9 mouse cellular contexts compared by ENCODE assay signal in genomic region chr3:145651978-145652321, GRCm38 (mm10). TPM values are rescaled to one million over a fixed set of nuclear protein-coding genes. Genes with fewer than 3 reads are reported as not detected.
DNase-seq lines count a peak whose midpoint lies in the region; ATAC-seq and TF ChIP-seq lines count a peak whose summit lies in the region.
"Had no signal": no experiment of that assay in that cellular context is flagged by ENCODE, and none has a peak within 500 bp of the region (broad histone marks: within the 10 kb centered on the region; RNA-seq: fewer than 3 reads in every experiment).

No protein-coding gene starts in this region.

- peaks cover 48% of the 10 kb centered on the region for H3K4me1 ChIP-seq in kidney, embryonic 16.5 days (ENCODE audit: insufficient read depth, low read length)
- peaks cover 49% of the 10 kb centered on the region for H3K4me1 ChIP-seq in embryonic facial prominence, embryonic 13.5 days
- peaks cover 23% of the 10 kb centered on the region for H3K4me1 ChIP-seq in hindbrain, postnatal 0 days (ENCODE audit: insufficient read depth, low read length)
- peaks cover 24% of the 10 kb centered on the region for H3K4me1 ChIP-seq in neural tube, embryonic 11.5 days (ENCODE audit: control insufficient read depth, insufficient read depth, low read length)

- H3K27ac ChIP-seq in kidney, embryonic 16.5 days (ENCODE audit: low read length): peak overlapping the region; percentile 89
- peak overlapping the region; percentile 93 for H3K27ac ChIP-seq in embryonic facial prominence, embryonic 13.5 days
- no peak overlapping the region for H3K27ac ChIP-seq in hindbrain, postnatal 0 days
- peak overlapping the region; percentile 34; the same call in 1 of the 2 replicates for H3K27ac ChIP-seq in neural tube, embryonic 11.5 days (ENCODE audit: low read depth, low read length)

- ATAC-seq in kidney, embryonic 16.5 days (ENCODE audit: low FRiP score, low TSS enrichment): no peak
- no peak for ATAC-seq in embryonic facial prominence, embryonic 13.5 days (ENCODE audit: insufficient number of reproducible peaks, insufficient read depth, low FRiP score, low TSS enrichment, low read depth)
- ATAC-seq in hindbrain, postnatal 0 days: no peak
- no peak for ATAC-seq in neural tube, embryonic 11.5 days (ENCODE audit: insufficient read depth, low FRiP score, low TSS enrichment)

- H3K27me3 ChIP-seq in kidney, embryonic 16.5 days (ENCODE audit: insufficient read depth, low read length): no peaks in the 10 kb centered on the region
- H3K27me3 ChIP-seq in embryonic facial prominence, embryonic 13.5 days: no peaks in the 10 kb centered on the region
- H3K27me3 ChIP-seq in hindbrain, postnatal 0 days (ENCODE audit: insufficient read depth, low read length): 0 out of 2 replicates have a peak, but pooled peaks cover 6% of the 10 kb centered on the region
- 0 out of 2 replicates have a peak, but pooled peaks cover 5% of the 10 kb centered on the region for H3K27me3 ChIP-seq in neural tube, embryonic 11.5 days (ENCODE audit: control insufficient read depth, insufficient read depth, low read length)

- no peak for TF ChIP-seq CTCF in hindbrain, postnatal 0 days (IDR thresholded peaks at IDR 0.05; ENCODE audit: low read depth)

- 14% methylated on average over 10 of the region's 10 CpGs for WGBS in kidney, embryonic 16.5 days
- WGBS in embryonic facial prominence, embryonic 13.5 days: 2% methylated on average over 10 of the region's 10 CpGs
- WGBS in hindbrain, postnatal 0 days: 16% methylated on average over 10 of the region's 10 CpGs
- WGBS in neural tube, embryonic 11.5 days: 2% methylated on average over 10 of the region's 10 CpGs

- H3K9ac ChIP-seq in kidney, embryonic 16.5 days (replicated peaks; ENCODE audit: low read length): peak overlapping the region; percentile 90
- peak overlapping the region; percentile 81 for H3K9ac ChIP-seq in embryonic facial prominence, embryonic 13.5 days
- H3K9ac ChIP-seq in hindbrain, postnatal 0 days (replicated peaks; ENCODE audit: low read length): no peak overlapping the region
- H3K9ac ChIP-seq in neural tube, embryonic 11.5 days (ENCODE audit: low read length): peak overlapping the region; percentile 18; the same call in 1 of the 2 replicates

- peaks cover 9% of the 10 kb centered on the region; the same call in 1 of the 2 replicates for H3K36me3 ChIP-seq in kidney, embryonic 16.5 days (ENCODE audit: insufficient read depth, low read length)
- peaks cover 15% of the 10 kb centered on the region for H3K36me3 ChIP-seq in embryonic facial prominence, embryonic 13.5 days
- H3K36me3 ChIP-seq in hindbrain, postnatal 0 days (ENCODE audit: insufficient read depth, low read length): no peaks in the 10 kb centered on the region
- no peaks in the 10 kb centered on the region for H3K36me3 ChIP-seq in neural tube, embryonic 11.5 days (ENCODE audit: control insufficient read depth, insufficient read depth, low read length)

- H3K4me2 ChIP-seq in kidney, embryonic 16.5 days (replicated peaks; ENCODE audit: low read depth, low read length): peak overlapping the region; percentile 90
- peak overlapping the region; percentile 86 for H3K4me2 ChIP-seq in embryonic facial prominence, embryonic 13.5 days
- peak overlapping the region; percentile 8; the same call in 1 of the 2 replicates for H3K4me2 ChIP-seq in hindbrain, postnatal 0 days (ENCODE audit: low read depth, low read length)
- peak overlapping the region; percentile 78 for H3K4me2 ChIP-seq in neural tube, embryonic 11.5 days (ENCODE audit: low read depth)

- intact Hi-C loops in left cerebral cortex, postnatal 10 days (cut with DNase I): no loop called here

- H3K4me3 ChIP-seq in kidney, embryonic 16.5 days (ENCODE audit: low read length): peak overlapping the region; percentile 81
- H3K4me3 ChIP-seq in embryonic facial prominence, embryonic 13.5 days: peak overlapping the region; percentile 72
- no peak overlapping the region for H3K4me3 ChIP-seq in hindbrain, postnatal 0 days (ENCODE audit: low read length)
- peak overlapping the region; percentile 13; the same call in 1 of the 2 replicates for H3K4me3 ChIP-seq in neural tube, embryonic 11.5 days (ENCODE audit: low read depth, low read length)

- DNase-seq in kidney, adult 18-20 months: no peak
- no peak for DNase-seq in hindbrain, postnatal 0 days (ENCODE audit: low spot score)
- no peak for DNase-seq in neural tube, embryonic 11.5 days (ENCODE audit: low spot score)
- DNase-seq in left cerebral cortex, postnatal 10 days (ENCODE audit: extremely low spot score in 1 of 2, low spot score in 2 of 2): no peak
- no peak for DNase-seq in frontal cortex, postnatal 14 days (ENCODE audit: low spot score in 2 of 2)
- DNase-seq in adrenal gland, postnatal 10 days: no peak
- DNase-seq: cerebellum, adult 18-20 months had no signal

- H3K9me3 ChIP-seq in kidney, embryonic 16.5 days (ENCODE audit: low read length): no peaks in the 10 kb centered on the region
- no peaks in the 10 kb centered on the region for H3K9me3 ChIP-seq in embryonic facial prominence, embryonic 13.5 days
- no peaks in the 10 kb centered on the region for H3K9me3 ChIP-seq in hindbrain, postnatal 0 days (ENCODE audit: low read length)
- H3K9me3 ChIP-seq in neural tube, embryonic 11.5 days (ENCODE audit: control insufficient read depth, low read length): no peaks in the 10 kb centered on the region

RNA-seq across cellular contexts. Expression of gene Ccn1, which starts 2.2 kb away (rescaled TPM):
- polyA plus RNA-seq in kidney, embryonic 16.5 days (2015; fragmentation: Nextera tagmentation; extraction: Ambion mirVana): 78.3 and 81.5 TPM in 2 replicates
- polyA plus RNA-seq in embryonic facial prominence, embryonic 13.5 days (2015; fragmentation: Nextera tagmentation; extraction: Ambion mirVana): 50.3 TPM in 2 replicates
- 2.9 and 8.2 TPM in 2 replicates for total RNA-seq in hindbrain, postnatal 0 days (2014; rRNA removed)
- 9.7 and 10.1 TPM in 2 replicates for polyA plus RNA-seq in hindbrain, postnatal 0 days (2015; fragmentation: Nextera tagmentation; extraction: Ambion mirVana)
- polyA plus RNA-seq in neural tube, embryonic 11.5 days (2014; fragmentation: Nextera tagmentation; extraction: Ambion mirVana): 30.1 and 31.7 TPM in 2 replicates
- total RNA-seq in left cerebral cortex, postnatal 10 days (2021): 1 to 10 TPM; 4.6 to 8.1 TPM
- 10 to 100 TPM; 18.6 to 47.5 TPM for total RNA-seq in adrenal gland, postnatal 10 days (2021)

Comparison
In these comparisons a context has a peak if more than half of its experiments do, and no peak if none do; other contexts are left out.
1. H3K4me2 ChIP-seq: peak in every context shown above with its lines; median percentile 90 in kidney, embryonic 16.5 days; 86 in embryonic facial prominence, embryonic 13.5 days; 78 in neural tube, embryonic 11.5 days; 8 in hindbrain, postnatal 0 days.